Mouse (Mus musculus): ENCODE data around the gene Ube2n.

GRCm38 (mm10) chr10:95471889-95472547 is 42.9 kb upstream of the Ube2n start:
- TF ChIP-seq CTCF (IDR thresholded peaks at IDR 0.05) (no peak), EP300 (IDR thresholded peaks at IDR 0.05) (no peak)

Measured in lung, postnatal 0 days (tissue).